Mouse (Mus musculus): Measurements from ENCODE around the gene Camsap3. TPM values are rescaled to one million over a fixed set of nuclear protein-coding genes. Genes with fewer than 3 reads are reported as not detected.

Camsap3 gene
- polyA plus RNA-seq, 2 experiments from 2014 or later: not detected

DNA sequence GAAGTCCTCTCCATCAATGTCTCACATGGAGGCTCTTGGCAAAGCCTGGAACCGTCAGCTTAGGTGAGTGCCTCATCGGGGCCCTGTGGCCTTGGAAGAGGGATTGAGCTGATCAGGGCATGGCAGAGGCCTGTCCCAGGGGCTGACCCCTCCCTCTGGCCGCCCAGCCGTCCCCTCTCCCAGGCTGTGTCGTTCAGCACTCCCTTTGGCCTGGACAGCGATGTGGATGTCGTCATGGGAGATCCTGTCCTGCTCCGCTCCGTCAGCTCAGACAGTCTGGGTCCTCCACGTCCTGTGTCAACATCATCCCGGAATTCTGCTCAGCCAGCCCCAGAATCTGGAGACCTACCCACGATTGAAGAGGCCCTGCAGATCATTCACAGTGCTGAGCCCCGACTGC lies 16.3 kb downstream of the Camsap3 start:
- no peak for ATAC-seq

DNA sequence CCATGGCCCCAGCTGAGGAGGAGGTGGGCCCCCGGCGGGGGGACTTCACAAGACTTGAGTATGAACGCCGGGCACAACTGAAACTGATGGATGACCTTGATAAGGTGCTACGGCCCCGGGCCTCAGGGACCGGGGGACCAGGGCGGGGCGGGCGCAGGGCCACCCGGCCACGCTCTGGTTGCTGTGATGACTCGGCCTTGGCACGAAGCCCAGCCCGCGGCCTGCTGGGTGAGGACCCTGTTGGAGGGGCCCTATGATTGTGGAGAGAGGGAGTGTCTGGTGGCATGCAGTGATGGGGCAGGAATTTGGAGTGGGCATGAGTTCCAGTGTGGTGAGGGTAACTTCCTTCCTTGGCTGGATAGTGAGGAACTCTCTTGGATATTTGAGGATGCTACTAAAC lies 19.5 kb downstream of the Camsap3 start:
- no peak for ATAC-seq

DNA sequence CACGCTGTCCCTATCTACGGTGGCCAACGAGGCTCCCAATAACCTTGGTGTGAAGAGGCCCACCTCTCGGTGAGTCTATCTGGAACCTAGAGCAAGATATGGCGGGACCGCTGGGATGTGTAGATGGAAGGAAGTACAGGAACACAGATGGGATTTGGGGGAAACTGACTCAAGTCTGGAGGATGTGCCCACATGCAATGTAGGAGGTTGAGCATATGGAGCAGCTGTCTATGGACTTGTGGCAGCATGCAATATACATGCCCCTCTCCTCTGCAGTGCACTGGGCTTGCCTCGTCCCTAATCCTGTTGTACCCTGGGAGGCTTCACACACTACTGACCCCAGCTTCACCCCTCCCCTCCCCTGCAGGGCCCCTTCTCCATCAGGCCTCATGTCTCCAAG lies 20.7 kb downstream of the Camsap3 start:
- ATAC-seq: no peak

DNA sequence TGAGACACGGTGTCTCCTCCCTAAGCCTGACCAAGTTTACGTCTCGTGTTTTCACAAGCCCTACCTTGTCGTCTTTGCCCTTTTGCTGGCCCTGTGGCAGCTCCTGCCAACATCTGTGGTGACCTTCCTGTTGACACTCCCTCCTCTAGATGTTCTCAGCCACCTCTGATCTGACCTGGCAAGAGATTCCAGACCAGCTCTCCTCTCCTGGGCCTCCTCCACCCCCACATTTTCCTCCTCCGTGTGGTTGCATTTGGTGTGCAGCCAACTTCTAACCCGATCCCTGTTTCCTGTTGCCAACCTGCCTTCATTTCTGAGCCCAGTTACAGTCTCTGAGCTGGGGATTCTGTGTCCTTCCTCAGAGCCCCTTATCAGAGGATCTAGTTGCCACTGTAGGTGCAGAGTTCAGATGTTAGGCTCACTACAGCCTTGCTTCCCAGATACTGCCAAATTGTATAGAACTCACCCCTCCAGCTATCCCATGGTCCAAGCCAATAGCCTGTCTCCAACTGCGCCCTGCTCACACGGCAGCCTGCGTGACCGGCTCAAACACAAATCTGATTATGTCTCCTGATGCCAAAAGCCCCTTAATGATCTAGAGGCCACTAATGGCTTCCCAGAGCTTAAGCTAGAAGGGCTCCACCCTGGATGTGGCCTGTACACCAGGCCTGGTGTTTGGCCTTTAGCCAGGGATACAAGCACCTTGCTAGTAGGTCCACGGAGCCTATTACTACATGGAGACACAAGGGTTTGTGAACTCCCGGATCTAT lies 22.1 kb downstream of the Camsap3 start:
- ATAC-seq: no peak

DNA sequence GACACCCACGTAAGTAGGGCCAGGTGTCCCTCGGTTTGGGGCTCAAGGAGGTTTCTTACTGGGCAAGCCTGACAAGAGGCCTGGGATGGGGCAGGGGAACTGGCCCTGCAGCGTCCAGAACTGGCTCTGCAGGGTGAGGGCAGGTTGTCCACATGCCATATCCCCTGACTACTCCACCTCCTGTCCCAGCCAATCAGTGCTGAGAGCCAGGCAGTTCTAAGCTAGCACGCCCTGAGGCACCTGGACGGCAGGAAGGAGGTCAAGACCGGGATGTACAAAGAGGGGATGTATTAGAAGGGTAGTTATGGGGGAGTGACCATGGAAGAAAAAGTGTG lies 22.7 kb downstream of the Camsap3 start:
- no peak for ATAC-seq

DNA sequence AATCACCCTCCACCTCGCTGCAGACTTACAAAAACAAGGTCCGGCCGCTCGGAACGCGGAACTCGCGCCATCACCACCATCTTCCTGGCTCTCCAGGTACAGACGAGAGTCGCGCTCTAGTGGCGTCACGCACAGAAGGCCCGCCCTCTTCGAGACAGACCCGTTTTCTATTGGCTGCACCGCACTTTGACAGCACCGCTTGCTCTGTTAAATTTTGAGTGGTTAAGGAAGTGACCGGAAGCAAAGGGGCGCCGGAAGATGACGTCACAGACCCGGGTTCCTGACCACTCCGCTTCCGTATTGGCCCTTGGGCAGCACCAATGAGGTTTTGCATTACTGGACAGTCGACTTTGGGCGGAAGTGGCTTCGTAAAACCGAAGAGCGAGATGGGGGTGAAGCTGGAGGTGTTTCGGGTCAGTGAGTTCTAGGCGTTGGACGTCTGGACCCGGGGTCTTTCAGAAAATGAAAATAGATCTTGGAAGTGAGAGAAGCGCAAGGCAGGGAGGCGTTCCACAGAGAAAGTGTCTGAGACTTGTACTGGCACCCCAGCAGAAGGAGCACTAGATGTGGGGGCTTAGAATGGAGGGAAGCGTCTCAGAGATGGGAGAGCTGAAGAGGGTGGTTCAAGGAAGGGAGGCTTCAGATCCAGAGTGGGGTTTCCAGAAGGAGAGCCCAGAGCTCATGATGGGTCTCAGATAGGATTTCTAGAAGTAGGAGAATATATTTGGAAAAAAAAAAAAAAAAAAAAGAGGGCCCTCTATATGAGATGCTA lies 34.3 kb downstream of the Camsap3 start, which contains the start of the genes Xab2 and Pet100:
Gene Xab2 (minus strand): TSS at position 118 of the 772 bp plus-strand sequence.
Gene Pet100 (plus strand): TSS at position 350 of the 772 bp plus-strand sequence.
- peak; percentile 95 for ATAC-seq

DNA sequence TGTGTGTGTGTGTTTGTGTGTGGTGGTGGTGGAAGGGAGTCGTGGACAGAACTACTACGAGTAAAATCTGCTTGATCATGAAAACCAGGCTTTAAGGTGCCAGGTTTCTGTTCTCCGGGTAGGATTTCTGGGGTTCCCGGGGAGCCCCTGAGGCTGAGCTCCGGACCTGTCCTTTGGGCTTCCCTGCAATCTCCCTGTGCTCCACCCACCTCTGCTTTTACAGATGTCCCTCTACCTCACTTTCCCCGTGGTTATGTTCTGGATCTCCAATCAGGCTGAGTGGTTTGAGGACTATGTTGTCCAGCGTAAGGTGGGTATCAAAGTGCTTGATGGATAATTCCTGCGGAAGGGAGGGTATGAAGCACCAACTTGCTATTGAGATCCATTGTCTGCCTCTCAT lies 35.0 kb downstream of the Camsap3 start:
- no peak for ATAC-seq

DNA sequence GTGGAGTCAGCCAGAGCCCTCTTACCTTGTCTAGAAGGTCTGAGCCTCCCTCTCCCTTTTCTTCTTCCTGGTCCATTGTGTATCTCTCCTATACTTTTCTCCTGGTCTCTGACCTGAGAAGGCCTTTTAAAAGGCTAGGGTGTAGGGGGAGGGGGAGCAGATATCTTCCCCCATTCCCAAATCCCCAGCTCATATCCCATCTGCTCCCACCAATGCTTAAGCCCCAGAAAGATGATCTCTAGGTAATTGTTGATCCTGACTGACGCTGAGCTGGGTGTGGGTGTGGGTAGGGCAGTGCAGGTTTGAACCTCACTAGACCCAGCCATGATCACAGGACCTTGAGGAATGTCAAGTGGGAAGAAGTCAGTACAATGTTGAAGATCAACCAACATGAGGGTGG lies 38.4 kb downstream of the Camsap3 start, which contains the start of gene Pcp2:
Gene Pcp2 (minus strand): TSS at position 101 of the 400 bp plus-strand sequence.
- ATAC-seq: no peak

DNA sequence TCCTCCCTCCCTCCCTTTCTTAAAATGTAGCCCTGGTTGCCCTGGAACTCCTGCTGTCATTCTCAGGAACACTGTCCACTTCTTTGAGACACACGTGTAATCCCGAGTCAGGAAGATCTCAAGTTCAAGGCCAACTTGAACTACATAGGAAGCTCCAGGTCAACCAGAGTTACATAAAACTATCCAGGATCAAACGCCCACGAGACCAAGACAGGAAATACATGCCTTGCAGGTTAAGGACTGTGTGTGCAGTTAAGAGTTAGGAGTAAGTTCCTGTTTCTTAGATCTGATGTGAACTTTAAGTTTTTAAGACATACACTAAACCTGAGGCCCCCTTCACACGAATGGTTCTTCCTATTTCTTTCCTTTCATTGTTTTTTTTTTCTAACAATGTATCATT lies 39.9 kb downstream of the Camsap3 start:
- no peak for ATAC-seq

DNA sequence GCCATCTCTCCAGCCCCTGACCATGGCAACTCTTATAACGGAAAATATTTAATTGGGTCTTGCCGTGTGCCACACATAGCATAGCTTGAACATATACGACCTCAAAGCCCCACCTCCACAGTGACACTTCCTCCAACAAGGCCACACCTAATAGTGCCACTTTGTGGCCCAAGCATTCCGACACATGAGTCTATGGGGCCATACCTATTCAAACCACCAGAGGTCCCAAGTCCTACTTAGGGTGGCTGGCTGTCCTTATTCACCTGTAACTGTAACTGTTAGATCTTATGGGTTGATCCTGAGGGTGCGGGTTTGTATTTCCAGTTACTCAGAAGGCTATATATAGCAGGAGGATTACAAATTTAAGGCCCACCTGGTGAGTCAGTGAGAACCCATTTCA lies 40.9 kb downstream of the Camsap3 start:
- peak; percentile 34 for ATAC-seq

DNA sequence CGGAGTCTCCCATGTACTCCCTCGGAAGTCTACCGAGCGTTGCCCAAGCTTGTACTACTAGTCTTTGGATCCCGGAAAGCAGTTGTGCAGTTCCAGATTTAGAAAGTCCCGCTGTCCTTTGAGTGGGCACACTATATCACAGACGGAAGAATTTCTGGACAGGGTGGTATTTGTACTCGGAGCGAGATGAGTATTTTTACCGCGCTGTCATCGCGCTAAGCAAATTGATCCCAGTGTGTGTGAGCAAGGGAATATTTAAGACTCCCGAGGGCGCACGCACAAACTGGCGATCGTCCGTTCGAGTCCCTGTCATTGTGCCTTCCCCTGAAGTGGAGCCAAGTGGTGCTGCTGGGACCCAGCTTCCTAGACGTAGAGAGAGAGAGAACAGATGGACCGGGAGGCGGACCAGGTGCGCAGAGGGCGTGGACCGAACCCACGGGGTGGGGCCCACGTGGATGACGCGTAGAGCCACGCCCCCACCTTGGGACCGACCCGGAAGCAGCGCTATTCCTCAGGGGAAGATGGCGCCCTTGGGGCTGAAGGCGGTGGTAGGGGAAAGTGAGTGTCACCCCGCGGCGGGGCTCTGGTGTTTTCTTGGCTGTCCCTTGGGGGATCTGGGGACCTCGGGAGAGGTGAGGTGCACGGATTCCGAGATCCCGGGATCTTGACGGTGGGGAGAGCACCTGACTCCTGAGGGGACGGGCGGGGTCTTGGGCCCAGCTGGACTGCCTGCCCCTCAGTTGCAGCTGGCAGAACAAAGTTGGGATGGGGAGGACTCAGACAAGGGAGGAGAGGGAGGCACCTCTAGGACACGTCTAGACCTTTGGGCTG lies 43.8 kb downstream of the Camsap3 start, which contains the start of gene Stxbp2:
Gene Stxbp2 (plus strand): TSS at position 309 of the 831 bp plus-strand sequence.
- ATAC-seq: peak; percentile 97

DNA sequence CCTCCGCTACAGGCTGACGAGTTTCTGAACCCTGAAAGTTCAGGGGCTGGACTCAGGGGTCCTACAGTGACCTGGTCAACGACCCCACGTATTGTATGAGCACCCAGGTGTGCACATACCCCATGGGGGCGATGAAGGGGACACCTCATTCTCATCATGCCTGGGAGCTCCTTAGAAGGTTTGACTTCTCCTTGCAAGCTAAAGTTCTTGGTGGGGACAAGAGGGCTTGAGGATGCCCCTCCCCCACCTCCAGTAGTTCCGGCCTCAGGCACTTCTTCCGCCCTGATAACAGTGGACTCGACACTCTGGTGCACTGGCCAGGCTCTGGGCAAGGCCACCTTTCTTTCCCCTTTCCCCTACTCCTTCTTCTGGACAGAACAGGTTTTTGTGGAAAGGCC lies 44.4 kb downstream of the Camsap3 start:
- ATAC-seq: no peak

DNA sequence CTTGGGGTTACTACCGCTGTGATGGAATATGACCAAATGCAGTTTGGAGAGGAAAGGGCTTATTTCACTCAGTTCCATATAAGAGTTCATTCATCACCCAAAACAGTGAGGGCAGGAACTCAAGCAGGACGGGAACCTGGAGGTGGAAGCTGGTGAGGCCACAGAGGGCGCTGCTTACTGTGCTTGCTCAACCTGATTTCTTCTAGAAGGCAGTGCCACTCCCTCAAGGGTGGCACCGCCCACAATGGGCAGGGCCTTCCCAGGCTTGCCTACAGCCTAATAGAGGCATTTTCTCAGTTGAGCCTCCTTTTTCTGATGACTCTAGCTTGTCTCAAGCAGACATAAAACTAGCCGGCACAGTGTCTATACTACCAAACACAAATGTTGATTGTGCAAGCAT lies 58.7 kb downstream of the Camsap3 start:
- peak; percentile 68 for ATAC-seq

DNA sequence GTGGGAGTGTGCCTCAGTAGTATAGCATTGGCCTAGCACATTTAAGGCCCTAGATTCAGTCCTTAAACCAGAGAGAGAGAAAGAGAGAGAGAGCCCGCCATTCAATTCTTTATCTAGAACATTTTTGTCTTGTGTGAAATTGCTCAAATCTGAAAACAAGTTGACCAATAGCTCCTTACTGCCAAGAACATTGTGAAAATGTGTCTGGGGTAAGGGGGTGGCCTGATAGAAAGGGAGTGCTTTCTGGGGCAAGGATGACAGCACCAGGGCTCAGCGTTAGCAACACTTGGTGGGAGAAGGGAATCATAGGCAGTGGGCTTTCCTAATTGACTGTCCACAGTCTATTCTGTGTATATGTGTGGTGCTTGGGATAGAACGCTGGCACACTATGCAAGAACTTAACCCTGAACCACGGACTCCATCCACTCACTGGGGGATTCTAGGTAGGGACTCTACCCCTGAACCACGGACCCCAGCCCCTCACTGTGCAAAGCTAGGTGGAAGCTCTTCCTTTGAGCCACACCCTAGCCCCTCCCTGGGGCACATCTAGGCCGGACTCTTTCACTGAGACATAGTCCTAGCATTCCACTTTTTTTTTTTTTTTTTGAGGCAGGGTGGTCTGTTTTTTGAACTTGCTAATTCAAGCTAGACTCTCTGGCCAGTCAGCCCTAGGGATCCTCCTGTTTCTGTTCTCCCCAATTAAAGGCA lies 59.9 kb downstream of the Camsap3 start:
- ATAC-seq: no peak

DNA sequence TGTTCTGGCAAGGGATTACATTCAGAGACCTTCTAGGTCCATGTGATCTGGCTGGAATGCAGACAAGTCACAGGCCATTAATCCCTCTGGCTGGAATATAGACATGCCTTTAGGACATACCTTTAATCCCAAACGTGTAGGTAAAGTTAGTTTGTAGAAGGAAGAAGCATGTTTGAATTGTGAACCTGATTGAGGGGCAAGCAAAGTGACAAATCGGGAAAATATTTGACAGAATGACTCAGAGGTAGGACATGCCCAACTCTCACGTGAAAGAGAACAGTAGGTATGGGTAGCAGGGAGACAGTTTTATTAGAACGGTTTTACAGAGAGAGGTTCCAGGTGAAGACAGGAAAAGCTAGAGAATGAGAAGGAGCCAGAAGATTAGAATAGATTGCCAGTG lies 60.5 kb downstream of the Camsap3 start:
- ATAC-seq: no peak

DNA sequence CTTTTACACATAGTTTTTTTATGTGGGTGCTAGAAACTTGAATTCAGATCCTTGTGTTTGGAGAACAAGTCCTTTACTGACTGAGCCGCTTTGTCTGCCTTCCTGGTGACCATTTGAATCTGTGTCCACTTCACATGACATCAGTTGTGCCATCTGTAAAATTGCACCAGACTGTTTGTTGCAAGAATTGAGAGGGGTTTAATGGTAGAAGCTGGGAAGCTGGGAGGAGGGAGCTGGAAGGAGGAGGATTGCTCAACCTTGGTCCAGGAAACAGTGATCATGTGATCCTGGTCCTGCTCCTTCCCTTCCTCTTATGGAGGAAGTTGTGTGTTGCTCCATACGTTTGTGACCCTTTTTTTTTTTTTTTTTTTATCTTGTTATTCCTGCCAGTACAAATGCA lies 61.2 kb downstream of the Camsap3 start:
- no peak for ATAC-seq

DNA sequence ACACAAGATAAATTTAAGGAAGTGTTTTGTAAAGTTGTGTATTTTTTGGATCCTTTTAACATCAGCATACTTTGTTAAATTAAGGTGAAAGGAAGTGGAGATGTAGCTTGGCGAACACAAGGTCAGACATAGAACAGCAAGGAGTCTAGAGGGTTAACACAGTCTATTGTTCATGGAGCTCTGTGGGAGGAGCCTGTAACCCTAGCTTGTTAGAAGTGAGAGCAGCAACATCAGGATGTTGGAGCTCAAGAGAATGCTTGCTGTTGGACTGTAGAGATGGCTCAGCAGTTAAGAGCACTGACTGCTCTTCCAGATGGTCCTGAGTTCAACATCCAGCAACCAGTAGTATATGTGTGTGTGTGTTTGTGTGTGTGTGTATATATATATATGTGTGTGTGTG lies 61.9 kb downstream of the Camsap3 start:
- no peak for ATAC-seq

DNA sequence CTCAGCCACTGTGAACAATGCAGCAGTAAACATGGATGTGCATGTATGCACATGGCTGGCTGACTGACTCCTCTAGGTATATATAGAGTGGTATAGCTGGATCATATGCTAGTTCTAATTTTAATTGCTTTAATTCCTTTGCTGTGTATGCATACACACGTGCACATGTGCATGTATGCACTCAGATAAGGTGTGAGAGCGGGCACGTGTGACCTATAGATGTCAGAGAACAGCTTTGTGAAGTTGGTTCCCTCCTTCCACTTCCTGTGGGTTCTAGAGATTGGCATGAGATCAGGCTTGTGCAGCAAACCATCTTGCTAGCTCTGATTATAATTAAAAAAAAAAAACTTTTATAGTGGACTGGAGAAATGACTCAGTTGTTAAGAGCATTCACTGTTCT lies 65.8 kb downstream of the Camsap3 start:
- no peak for ATAC-seq

DNA sequence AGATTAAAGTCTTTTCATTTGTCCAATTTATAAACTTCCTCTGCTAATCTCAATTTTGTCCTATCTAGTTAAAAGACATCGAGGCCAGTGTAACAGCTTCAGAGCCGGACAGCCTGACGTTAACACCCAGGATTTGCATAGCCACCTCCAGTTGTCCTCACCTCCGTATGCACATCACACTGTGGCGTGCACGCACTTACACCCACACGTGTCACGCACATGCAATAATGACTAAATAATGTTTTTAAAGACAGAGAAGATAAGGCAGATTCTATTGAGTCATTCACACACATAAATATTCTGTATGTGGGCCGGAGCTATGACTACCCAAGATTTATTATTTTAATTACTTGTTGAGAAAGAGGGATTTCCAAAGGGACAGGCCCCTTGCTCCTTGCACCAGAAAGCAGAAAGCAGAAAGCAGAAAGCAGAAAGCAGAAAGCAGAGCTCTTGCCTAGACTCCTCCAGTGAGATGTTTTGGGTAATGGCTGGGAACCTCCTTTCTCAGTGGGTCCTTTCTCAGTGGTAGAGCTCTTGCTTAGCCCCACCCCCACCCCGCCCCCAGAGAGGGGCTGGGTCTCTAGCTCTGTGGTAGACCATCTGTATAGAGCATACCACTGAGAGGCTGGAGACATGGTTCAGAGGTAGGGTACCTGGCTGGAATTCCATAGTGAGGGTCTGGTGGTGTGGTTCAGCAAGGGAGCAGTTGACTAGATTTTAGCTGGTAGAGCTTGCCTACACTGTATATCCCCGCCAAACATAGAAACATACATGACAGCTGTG lies 67.8 kb downstream of the Camsap3 start:
- ATAC-seq: no peak

DNA sequence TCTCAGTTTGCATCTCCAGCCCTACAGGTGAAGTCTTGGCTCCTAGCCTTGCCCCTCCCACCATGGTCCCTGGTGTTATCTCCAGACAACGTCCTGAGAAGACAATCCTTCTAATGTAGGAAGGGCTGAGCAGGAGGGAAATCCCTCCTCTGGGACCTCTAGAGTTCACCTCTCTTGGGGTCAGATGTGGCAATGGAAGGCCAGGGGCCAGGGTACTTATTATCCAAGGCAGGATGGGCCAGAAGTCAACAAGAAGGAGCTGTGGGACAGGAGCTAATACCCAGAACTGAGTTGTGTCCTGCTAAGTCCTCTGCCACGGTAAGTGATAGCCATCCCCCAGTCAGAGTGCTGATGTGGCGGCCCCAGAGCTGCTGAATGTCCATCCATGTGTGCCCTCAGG lies 68.4 kb downstream of the Camsap3 start, which contains the start of gene Retn:
Gene Retn (plus strand): TSS at position 245 of the 400 bp plus-strand sequence.
- no peak for ATAC-seq

DNA sequence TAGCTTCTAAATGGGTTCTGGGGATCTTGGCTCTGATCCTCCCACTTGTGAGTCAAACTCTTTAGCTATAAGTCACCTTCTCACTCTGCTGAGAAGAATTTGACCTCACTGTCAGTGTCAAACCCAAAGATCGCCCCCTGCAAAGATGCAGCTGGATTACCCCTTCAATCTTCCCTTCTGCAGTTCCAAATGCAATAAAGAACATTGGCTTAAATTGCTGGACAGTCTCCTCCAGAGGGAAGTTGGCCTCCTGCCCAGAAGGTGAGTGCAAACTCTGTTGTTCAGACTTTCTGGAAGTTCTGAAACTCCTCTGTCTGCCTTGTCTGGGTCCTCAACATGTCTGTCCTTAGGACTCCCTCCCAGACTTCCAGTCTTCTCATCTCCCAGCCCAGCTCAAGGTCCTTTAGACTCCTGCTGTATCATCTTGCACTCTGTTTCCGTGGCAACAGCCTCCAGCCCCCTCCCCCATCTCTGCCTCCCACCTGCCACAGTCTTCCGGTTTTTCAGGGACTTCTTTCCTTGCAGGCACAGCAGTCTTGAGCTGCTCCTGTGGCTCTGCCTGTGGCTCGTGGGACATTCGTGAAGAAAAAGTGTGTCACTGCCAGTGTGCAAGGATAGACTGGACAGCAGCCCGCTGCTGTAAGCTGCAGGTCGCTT lies 69.8 kb downstream of the Camsap3 start:
- ATAC-seq: no peak
